Mouse (Mus musculus): Measurements from ENCODE around the gene Tex48.

The Tex48 gene

DNA sequence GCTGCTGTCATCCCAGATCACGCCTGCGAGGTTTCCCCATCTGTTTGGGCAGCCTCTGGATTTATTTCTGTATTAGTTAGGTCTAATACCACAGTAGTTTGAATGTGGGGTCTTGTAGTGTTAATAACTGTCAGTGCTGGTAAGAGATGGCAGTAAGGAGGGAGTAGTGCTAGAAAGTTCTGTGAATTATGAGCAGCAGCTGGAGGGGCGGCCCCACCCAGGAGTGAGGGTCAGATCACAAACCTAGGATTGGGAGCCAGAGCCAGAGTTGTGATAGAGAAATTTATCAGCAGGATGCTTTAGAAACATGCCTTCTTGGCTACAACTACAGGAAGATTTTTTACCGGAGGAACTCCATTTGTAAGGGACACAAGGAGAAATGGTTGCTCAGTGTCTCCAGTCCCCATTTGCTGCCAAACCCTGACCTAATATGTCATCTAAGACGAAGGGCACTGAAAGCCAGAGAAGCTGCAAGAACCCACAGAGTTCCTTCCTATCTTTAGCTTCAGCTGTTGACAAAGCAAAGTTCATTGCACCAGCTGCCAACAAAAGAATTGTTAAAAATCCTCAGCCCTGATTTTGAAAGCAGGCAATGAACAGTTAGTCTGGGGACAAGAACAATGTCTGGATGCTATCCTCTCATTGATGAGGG, 27.6 kb downstream of the Tex48 start:
- peak; percentile 34 for DNase-seq (ENCODE audit: low spot score)

DNA sequence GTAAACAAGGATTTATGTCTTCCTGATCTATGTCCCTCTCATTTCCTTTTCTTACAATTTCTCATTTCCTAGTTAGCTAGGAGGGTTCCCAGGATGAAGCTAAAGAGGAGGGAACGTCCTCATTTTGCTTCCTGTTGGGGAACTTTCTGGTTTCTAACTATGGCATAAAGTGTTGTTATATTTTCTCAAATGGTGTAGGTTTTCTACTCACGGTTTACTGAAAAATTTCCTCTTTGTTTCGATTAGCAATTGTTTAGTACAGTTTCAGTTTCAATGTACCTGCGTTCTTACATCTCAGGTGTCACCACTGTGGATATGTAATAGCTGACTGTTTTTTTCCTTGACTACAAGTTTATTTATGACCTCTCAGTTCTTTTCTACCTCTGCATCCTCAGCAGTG, 31.7 kb downstream of the Tex48 start:
- DNase-seq (ENCODE audit: low spot score), result no peak

DNA sequence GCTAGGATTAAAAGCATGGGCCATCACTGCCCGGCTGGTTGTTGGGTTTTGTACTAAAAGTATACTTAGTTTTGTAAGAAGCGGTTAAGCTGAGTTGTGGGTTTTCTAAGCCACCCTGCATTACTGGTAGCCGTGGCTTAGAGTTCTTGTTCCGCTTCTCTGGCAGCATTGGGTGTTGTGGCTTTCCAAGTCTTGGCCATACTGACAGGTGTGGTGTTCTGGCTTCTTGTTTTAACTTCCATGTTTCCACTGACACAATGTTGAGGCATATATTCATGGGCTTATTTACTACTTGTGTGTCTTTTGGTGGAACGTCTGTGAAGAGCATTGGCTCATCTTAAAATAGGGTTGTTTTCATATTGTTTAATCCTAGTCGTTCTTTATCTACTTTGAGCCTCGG, 32.2 kb downstream of the Tex48 start:
- no peak for DNase-seq (ENCODE audit: low spot score)

DNA sequence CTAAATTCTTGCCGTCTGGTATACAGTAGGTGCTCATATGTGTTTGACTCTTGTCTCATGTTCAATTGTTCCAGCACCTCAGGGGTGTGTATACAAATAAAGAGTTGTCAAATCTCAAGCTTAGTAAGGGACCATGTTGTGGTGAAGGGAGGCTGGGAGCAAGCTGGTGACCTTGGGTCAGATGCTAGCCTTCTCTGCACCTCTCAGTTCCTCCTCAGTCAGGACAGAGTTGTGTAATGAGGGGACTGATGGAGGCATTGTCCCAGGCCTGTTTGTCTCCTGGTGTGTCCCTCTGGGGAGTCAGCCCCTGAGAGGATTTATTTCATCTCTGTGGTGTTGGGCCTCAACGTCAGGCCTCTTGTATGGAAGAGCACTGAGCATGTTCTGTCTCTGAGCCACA, 36.0 kb downstream of the Tex48 start:
- no peak for DNase-seq (ENCODE audit: low spot score)

DNA sequence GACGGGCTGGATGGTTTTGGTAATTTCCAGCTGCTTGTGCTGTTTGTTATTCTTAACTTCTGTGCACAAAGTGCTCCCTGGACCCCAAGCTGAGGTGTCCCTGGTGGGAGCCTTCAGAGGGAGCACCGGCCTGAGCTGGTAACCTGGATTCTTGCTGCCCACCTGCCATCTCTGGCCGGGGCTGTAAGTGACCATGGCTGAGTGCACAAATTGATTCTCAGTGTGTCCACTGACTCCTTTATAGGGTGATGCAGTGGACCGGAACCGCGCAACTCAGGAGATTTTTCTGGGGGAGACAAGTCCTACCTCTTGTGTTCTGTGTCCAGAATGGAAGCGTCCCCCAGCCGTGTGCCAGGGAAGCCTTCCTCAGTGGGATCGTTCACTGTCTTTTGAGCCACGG, 37.0 kb downstream of the Tex48 start:
- no peak for DNase-seq (ENCODE audit: low spot score)

DNA sequence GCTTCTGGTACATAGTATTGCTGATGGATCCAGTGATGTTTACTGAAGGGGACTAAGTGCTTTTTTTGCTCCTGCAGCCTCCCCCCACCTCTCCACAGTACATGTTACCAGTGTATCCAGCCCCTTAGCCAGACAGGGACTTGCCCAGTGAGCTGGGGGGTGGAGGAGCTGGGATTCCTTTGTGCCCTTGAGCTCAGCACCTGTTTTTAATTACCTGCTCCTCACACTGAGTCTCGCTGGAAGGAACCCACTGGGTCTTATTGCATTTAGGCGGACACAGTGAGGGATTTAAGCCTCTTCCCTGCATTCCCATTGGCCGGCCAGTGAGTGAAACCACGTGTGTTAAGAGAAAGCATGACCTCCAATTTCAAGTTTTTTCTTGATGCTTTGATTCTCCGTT, 39.6 kb downstream of the Tex48 start:
- no peak for DNase-seq (ENCODE audit: low spot score)

DNA sequence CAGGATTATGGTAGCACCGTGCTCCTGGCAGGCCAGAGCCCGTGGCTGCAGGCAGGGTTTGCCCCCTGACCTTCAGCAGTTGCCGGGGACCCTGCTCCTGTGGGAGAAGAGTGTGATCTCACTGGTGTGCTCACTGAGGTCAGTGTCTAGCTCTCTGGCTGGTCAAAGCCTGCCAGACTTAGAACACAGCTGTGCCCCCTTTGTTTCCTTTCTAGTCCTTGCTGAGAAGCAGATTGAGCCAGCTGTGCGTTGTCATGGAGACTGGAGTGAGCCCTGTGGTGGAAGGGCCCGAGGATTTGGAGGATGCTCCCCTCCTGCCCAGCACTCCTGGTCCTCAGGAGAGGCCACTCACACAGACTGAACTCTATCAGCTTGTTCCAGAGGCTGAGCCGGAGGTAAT, 42.1 kb downstream of the Tex48 start:
- DNase-seq (ENCODE audit: low spot score), result no peak

DNA sequence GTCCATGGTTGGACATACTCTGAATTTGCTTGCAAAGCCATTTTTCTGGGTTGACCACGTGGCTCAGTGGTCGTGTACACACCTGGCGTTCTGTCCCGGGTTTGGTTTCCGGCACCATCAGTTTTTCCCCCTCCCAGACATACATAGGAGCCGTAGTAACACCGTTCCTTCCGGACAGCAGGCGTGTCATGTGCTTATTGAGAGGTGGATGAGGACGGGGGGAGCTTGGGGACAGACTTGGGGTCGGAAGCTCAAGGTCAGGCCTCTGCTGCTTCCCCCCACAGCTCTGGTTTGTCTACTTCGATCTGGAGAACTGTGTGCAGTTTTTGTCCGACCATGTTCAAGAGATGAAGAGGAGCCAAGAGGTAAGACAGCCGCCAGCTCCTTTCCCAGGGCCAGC, 42.6 kb downstream of the Tex48 start:
- no peak for DNase-seq (ENCODE audit: low spot score)

DNA sequence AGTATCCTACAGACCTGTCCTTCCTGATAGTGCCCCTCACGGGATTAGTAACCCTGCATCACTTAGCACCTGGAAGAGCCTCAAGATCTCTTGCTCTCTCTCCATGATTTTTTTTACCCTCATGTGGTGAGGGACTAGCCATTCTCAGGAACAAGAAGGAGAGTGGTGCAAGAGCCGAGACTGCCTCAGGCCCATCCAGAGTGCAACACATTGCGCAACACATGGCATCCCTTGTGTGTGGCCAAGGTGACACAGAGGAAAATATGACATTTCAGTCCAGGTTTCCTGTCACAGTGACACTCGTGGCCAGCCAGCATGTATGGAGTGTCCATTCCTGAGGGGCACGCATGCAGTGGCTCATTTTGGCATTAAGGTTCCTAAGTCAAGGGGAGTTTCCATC, 49.6 kb downstream of the Tex48 start:
- no peak for DNase-seq (ENCODE audit: low spot score)

DNA sequence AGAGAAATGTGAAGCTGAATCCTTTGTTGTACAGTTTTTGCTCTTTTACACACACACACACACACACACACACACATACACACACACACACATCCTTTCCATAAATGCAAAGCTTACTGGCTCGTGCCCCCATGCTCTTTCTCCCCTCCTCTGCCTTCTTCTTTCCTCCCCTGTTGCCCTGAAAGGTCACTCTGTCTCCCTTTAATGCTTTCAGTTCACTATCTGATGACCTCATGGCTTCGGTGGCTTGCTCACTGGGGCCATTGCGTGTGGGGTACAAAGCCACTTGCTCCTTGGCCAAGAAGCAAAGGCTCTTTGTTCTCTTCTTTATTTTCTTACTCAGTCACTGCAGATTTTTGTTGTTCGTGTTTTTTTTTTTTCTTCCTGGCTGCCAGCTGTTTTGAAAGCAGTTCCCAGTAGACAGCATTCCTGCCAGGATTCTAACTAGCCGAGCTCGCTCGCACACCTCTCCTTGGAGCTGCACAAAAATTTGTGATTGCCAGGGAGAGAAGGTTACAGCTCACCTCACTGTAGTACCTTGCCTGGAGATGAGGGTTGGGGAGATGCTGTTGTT, 51.9 kb downstream of the Tex48 start:
- DNase-seq (ENCODE audit: low spot score), result no peak

DNA sequence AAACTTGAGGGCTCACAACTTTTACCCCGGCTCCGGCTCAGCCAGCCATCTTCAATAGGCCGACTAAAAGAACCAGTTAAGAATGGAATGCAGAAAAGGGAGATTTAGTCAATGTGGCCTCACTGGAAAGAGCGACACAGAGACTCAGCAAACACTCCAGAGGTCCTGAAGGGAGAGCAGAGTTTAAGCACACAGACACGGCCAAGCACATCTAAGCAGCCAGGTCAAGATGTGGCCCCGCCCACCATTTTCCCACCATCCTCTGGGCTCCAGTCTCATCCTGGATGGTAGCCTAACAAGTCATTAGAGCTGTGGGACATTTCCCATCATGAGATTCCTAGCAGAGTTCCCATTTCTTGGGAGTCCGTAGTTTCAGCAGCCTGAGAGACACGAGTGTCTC, 52.9 kb downstream of the Tex48 start:
- DNase-seq (ENCODE audit: low spot score), result no peak

DNA sequence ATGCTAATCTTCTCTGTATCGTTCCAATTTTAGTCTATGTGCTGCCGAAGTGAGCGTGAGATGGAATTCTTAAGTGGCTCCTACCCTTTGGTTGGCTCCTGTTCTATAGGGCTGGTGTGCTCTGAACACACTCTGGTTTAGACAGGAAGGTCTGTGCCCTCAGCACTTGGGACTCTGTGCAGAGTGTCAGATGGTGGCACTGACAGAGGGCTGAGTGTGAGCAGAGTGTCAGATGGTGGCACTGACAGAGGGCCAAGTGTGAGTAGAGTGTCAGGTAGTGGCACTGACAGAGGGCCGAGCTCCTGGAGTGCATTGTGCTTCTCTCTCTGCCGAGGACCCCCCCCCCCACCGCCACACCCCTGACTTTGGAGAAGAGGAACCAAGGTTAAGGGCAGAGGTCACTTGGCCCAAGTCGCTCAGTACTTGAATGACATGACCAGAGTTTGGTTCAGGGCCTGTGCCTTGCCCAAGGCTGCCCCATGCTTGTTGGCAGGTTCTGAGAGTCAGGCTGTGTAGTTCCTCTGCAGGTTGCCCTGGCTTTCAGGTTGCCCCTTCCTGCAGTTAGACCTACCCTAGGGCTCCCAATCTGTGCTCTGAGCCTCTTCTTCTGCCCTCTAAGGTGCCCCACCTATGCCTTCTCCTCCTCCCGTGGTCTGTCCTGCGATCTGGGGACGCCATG, 54.4 kb downstream of the Tex48 start:
- no peak for DNase-seq (ENCODE audit: low spot score)

DNA sequence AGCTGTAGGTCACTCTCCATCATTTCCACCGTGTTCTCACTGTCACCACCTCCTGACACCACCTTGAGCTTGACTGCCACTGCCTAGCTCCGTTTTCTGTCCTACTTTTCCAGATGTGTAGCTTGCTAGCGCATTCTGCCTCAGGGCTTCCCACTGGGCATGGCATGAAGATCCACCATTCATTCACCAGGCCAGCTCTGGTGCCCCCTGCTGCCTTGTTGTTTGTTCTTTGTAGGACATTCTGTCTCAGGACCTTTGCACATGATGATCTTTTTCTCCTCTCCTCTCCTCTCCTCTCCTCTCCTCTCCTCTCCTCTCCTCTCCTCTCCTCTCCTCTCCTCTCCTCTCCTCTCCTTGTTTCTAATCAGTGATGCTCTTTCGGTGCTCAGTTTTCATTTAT, 59.5 kb downstream of the Tex48 start:
- DNase-seq (ENCODE audit: low spot score), result no peak

DNA sequence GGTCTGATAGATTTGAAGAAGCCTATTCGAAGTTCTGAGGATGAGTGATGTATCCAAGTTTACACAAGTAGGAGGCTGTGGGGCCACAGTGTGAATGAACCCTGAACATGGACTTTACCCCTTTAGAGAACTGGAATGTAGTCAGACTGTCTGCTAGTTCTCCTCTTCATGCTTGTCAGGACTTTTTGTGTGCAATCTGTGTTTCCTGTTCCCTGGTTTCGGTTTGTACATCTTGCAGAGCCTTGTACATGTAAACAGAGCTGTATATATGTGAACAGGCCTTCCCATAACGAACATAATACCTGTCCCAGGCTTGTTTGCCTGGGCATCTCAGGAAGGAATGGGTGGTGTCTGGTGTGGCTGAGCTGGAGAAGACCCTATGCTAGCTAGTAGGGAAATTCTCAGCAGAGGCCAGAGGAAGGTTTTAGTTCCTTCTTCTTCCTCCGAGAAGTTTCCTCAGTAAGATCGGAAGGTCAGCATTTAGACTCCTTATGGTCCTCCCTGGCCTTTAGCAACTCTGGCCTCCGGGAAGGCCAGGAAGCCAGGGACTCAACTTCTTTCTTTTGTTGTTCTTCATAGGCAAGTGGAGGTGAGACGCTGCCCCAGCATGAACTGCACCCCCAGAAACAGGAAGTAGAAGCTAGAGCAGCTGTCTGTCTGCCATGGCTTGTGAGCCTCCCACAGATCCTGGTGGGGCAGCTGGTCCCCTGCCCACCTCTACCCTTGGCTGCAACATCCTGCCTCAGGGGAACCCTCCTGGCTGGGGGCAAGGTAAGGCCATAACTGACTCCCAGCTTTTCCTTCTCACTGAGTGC, 60.2 kb downstream of the Tex48 start:
- DNase-seq (ENCODE audit: low spot score), result peak; percentile 69

DNA sequence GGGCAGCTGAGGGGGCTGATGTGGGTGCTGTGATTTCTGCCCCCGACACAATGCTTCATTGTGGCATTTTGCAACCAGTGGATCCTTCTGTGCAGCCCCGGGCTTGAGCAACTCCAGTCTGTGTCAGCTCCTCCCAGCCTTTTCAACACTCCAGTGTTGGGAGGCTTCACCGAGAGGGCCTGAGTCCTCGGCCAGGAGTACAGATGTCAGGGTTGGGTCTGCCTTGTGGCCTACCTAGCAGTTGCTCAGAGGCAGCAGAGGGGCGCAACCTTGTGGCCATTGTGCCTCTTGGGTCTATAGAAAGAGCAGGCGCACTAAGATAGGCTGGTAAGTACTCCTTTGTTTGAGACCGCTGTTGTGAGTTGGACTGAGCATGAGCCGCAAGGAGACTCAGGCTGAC, 62.1 kb downstream of the Tex48 start:
- peak; percentile 28 for DNase-seq (ENCODE audit: low spot score)

DNA sequence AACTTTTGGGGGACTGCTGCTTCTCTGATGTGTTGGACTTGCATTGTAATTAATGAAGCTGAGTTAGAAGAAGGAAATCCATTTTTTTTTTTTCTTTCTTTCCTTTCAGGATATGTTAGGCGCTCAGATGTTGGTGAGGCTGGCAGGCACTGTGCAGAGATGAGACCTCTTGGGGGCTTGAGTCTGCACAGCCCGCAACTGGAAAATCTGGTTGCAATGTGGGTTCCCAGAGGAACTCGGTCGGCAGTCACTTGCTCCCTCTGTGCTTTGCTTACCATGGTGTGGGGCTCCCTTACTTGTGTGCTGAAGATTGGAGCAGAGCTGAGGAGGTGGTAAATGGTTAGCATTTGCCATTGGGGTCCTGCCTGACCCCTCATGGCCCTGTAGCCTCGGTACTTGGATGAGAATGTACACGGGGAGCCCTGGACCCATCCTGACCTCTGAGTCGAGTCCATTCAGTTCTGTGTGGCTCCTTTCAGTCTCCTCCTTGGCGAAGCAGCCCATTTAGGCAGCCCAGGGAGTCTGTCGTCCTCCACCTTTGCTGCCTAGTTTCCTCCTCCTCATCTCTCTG, 63.0 kb downstream of the Tex48 start:
- no peak for DNase-seq (ENCODE audit: low spot score)

DNA sequence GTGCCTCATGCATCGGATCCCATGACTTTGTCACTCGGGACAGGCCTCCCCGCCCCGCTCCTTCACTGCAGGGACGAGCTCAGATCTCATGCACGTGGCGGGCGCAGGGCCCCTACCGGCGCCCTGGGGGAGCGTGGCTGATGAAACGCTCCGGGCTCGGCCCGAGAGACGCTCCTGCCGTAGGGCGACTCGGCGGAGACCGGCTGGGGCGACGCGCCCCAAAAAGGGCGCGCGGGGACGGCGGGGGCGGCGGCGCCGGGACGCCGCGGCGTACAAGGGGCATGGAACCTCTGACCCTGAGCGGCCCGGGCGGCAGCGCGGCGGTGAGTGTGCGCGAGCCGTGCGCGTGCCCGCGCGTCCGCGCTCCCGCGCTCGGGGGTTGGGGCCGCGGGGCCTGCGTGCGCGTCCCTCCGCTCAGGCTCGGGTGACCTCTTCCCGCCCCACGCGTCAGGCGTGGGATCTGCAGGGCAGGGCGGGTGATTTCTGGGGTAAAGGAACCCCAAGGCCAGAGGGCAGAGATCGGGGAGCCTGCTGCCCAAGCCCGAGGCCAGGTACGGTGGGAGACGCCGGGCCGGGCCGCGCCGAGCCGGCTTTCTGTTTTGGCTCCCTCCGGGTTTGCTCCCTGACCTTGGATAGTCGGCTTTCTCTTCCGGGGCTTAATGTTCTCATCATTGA, 63.7 kb downstream of the Tex48 start, which contains the start of gene Tmem268:
TSS of gene Tmem268 (plus strand) at position 375 of the 675 bp plus-strand sequence.
- DNase-seq (ENCODE audit: low spot score), result peak; percentile 85

DNA sequence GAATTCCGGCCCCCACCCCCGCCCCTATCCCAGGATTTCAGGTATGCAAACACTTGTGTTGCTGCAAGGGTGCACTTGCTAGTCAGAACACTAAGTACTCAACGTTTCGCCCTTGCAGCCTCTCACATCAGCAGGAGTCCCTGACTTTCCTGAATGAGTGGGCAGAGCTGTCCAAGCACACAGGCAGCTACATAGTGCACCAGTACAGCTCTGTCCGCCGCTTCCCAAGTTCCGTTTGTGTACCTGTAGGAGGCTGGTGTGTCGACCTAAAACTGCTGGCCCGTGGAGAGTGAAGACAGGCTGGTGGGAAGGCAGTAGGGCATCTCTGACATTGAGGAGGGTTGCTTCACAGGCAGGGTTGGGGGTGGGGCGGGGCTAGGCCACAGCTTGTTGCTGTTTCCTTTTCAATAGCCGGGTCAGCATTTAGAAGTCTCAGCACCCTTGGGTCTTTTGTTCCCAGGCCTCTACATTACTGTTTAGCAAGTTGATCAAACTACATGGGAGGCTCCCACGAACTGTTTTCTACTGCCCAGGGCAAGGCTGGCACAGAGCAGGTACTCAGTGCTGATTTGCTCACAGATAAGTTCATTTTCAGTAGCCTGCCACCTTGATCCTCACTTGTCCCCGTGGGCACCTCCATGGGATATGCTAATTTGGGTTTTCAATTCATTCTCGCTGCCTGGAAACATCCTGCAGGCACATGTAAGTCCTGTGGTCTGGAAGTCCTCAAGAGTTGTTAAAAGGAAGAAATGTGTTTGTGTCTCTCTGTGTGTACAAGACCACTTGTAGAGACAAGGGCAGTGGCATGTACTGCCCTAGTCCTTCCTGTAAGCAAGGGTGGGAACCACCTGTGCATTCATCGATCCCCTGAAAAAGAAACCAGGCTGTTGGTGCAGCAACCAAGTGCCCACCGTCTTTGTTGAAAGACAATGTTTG, 64.8 kb downstream of the Tex48 start:
- DNase-seq (ENCODE audit: low spot score), result peak; percentile 71
